Mouse (Mus musculus): ENCODE measurements at regions not wholly inside any gene's neighbourhood (a gene's known extent, or its start where the extent isn't known, plus 50 kb on each side); places are given as distances from the start of the nearest gene placed in this dataset.
A peak's percentile ranks its signal among the peaks of the same experiment; 100 is the strongest.

GRCm38 (mm10) chr15:27219126-27219738 lies 247.2 kb upstream of the Ank start:
- no peak overlapping the region for H3K4me3 ChIP-seq
- no peaks in the 10 kb centered on the region for H3K4me1 ChIP-seq
- H3K9ac ChIP-seq, result no peak overlapping the region
- no peak overlapping the region for H3K27ac ChIP-seq
- no peaks in the 10 kb centered on the region for H3K36me3 ChIP-seq
- H3K4me2 ChIP-seq, result no peak overlapping the region
- no peak for ATAC-seq (ENCODE audit: borderline replicate concordance, extremely low read depth, low FRiP score, low TSS enrichment)
- H3K27me3 ChIP-seq, result no peaks in the 10 kb centered on the region
- H3K9me3 ChIP-seq, result no peaks in the 10 kb centered on the region
- 91% methylated on average over 3 of the region's 3 CpGs for WGBS

- no peak overlapping the region for H3K4me3 ChIP-seq
- no peak overlapping the region for H3K27ac ChIP-seq
- no peak overlapping the region for H3K9ac ChIP-seq
- H3K27me3 ChIP-seq, result no peaks in the 10 kb centered on the region
- H3K4me1 ChIP-seq, result no peaks in the 10 kb centered on the region
- ATAC-seq (ENCODE audit: borderline replicate concordance, extremely low read depth, low FRiP score, low TSS enrichment), result no peak
- no peak overlapping the region for H3K4me2 ChIP-seq
- no peaks in the 10 kb centered on the region for H3K36me3 ChIP-seq
- no peaks in the 10 kb centered on the region for H3K9me3 ChIP-seq
- 67% methylated on average over 14 of the region's 14 CpGs for WGBS
Observed at GRCm38 (mm10) chr15:27223610-27224511, 242.6 kb upstream of the Ank start.

DNA sequence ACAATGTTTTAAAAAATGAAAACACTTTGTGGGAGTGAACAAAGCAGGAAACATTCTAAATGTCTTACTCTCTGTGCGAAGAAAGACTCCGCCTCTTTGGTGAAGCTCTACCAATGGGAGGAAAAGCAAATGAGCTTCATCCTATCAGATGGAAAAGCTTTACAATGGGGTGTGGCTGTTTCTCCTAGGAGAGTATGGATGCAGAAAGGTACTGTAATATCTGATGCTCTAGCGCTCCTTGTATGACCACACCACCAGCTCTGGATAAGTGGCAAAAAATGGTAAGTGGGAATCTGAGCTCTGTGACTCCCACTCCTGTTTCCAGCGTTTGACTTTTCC lies 242.0 kb upstream of the Ank start:
- Histone ChIP-seq H3K9ac (no peak overlapping the region), H3K4me1 (no peaks in the 10 kb centered on the region), H3K36me3 (no peaks in the 10 kb centered on the region), H3K27ac (no peak overlapping the region), H3K4me3 (no peak overlapping the region), H3K9me3 (no peaks in the 10 kb centered on the region), H3K27me3 (no peaks in the 10 kb centered on the region), H3K4me2 (no peak overlapping the region)
- ATAC-seq (ENCODE audit: borderline replicate concordance, extremely low read depth, low FRiP score, low TSS enrichment), result no peak
- 78% methylated on average over 4 of the region's 4 CpGs for WGBS

GRCm38 (mm10) chr15:27232804-27233203 lies 233.7 kb upstream of the Ank start:
- ATAC-seq (ENCODE audit: borderline replicate concordance, extremely low read depth, low FRiP score, low TSS enrichment), result no peak
- Histone ChIP-seq H3K4me3 (no peak overlapping the region), H3K4me1 (no peaks in the 10 kb centered on the region), H3K36me3 (no peaks in the 10 kb centered on the region), H3K27me3 (no peaks in the 10 kb centered on the region), H3K9ac (no peak overlapping the region), H3K27ac (no peak overlapping the region), H3K4me2 (no peak overlapping the region), H3K9me3 (no peaks in the 10 kb centered on the region)
- 69% methylated on average over 5 of the region's 5 CpGs for WGBS

DNA sequence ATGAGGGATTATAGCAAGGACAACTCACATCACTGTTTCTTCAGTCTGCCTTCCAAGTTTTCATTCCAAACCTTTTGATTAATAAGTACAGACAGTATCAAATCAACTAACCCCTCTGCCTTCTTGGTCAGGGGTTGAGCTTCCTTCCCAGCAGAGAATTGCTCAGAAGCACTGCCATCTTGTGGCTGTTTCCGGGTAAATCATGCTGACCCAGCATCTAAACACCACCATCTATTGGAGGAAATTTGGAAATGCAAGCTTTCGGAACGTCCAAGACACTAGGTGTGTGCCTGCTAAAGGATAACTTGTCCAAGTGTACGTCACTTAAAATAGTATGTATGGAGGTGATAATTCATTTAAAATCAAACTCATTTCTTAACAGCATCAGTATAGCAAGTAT lies 231.7 kb upstream of the Ank start:
- peak; percentile 39; the same call in 1 of the 2 replicates for ATAC-seq (ENCODE audit: borderline replicate concordance, extremely low read depth, low FRiP score, low TSS enrichment)
- 11% methylated on average over 4 of the region's 4 CpGs for WGBS
- Histone ChIP-seq H3K4me1 (peaks cover 7% of the 10 kb centered on the region; the same call in 1 of the 2 replicates), H3K9ac (no peak overlapping the region), H3K4me2 (no peak overlapping the region), H3K4me3 (no peak overlapping the region), H3K36me3 (no peaks in the 10 kb centered on the region), H3K9me3 (no peaks in the 10 kb centered on the region), H3K27me3 (no peaks in the 10 kb centered on the region), H3K27ac (no peak overlapping the region)

- WGBS, result 21% methylated on average over 1 of the region's 1 CpGs
- Histone ChIP-seq H3K4me1 (peaks cover 8% of the 10 kb centered on the region; the same call in 1 of the 2 replicates), H3K27ac (0 out of 2 replicates have a peak overlapping the region, but pooled peaks have one; percentile 34), H3K9me3 (no peaks in the 10 kb centered on the region), H3K4me2 (no peak overlapping the region), H3K9ac (no peak overlapping the region), H3K4me3 (no peak overlapping the region), H3K36me3 (no peaks in the 10 kb centered on the region), H3K27me3 (no peaks in the 10 kb centered on the region)
- ATAC-seq (ENCODE audit: borderline replicate concordance, extremely low read depth, low FRiP score, low TSS enrichment), result peak; percentile 49; the same call in 1 of the 2 replicates
Observed at GRCm38 (mm10) chr15:27238301-27238700, 228.2 kb upstream of the Ank start.

- Histone ChIP-seq H3K27me3 (no peaks in the 10 kb centered on the region), H3K36me3 (no peaks in the 10 kb centered on the region), H3K4me3 (no peak overlapping the region), H3K9me3 (no peaks in the 10 kb centered on the region), H3K9ac (no peak overlapping the region), H3K4me2 (no peak overlapping the region), H3K27ac (no peak overlapping the region), H3K4me1 (0 out of 2 replicates have a peak, but pooled peaks cover 4% of the 10 kb centered on the region)
- 5% methylated on average over 3 of the region's 3 CpGs for whole genome bisulfite sequencing
- peak; percentile 49; the same call in 1 of the 2 replicates for ATAC-seq (ENCODE audit: borderline replicate concordance, extremely low read depth, low FRiP score, low TSS enrichment)
Observed at GRCm38 (mm10) chr15:27246302-27246701, 220.2 kb upstream of the Ank start.

GRCm38 (mm10) chr15:27258984-27259853 lies 207.3 kb upstream of the Ank start:
- H3K4me3 ChIP-seq, result no peak overlapping the region
- no peak for ATAC-seq (ENCODE audit: borderline replicate concordance, extremely low read depth, low FRiP score, low TSS enrichment)
- no peaks in the 10 kb centered on the region for H3K9me3 ChIP-seq
- no peaks in the 10 kb centered on the region for H3K36me3 ChIP-seq
- H3K27me3 ChIP-seq, result no peaks in the 10 kb centered on the region
- no peaks in the 10 kb centered on the region for H3K4me1 ChIP-seq
- H3K27ac ChIP-seq, result no peak overlapping the region
- H3K9ac ChIP-seq, result no peak overlapping the region
- H3K4me2 ChIP-seq, result no peak overlapping the region
- WGBS, result 28% methylated on average over 6 of the region's 6 CpGs

DNA sequence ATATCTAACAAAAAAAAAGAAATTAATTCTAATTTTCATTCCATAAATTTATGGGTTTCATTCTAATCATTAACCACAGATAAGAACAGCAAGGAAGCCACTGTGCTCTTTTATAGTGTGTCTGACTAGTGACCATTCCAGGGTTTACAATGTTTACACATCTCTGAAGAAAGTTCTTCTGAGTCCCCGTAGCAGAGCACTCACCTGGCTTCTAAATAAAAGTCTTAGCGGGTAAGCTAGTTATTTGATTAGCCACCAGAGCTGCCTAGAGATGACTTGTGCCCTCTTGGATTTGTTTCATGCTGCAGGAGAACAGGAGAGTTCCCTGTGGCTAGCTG lies 206.7 kb upstream of the Ank start:
- no peak for ATAC-seq (ENCODE audit: borderline replicate concordance, extremely low read depth, low FRiP score, low TSS enrichment)
- H3K4me3 ChIP-seq, result no peak overlapping the region
- 31% methylated on average over 2 of the region's 2 CpGs for WGBS

GRCm38 (mm10) chr15:27270203-27270602 lies 196.3 kb upstream of the Ank start:
- WGBS, result 57% methylated on average over 2 of the region's 2 CpGs
- Histone ChIP-seq H3K27me3 (no peaks in the 10 kb centered on the region), H3K4me1 (no peaks in the 10 kb centered on the region), H3K36me3 (no peaks in the 10 kb centered on the region), H3K27ac (no peak overlapping the region), H3K9me3 (no peaks in the 10 kb centered on the region), H3K4me3 (no peak overlapping the region), H3K4me2 (no peak overlapping the region), H3K9ac (no peak overlapping the region)
- ATAC-seq (ENCODE audit: borderline replicate concordance, extremely low read depth, low FRiP score, low TSS enrichment), result no peak

More for the DNA sequence above, 206.7 kb upstream of the Ank start:
- H3K9ac ChIP-seq, result no peak overlapping the region
- no peak overlapping the region for H3K4me2 ChIP-seq
- no peaks in the 10 kb centered on the region for H3K27me3 ChIP-seq
- no peaks in the 10 kb centered on the region for H3K4me1 ChIP-seq
- H3K27ac ChIP-seq, result no peak overlapping the region
- H3K36me3 ChIP-seq, result no peaks in the 10 kb centered on the region
- no peaks in the 10 kb centered on the region for H3K9me3 ChIP-seq

- Histone ChIP-seq H3K4me1 (no peaks in the 10 kb centered on the region), H3K9ac (no peak overlapping the region), H3K4me2 (no peak overlapping the region), H3K36me3 (no peaks in the 10 kb centered on the region), H3K27me3 (no peaks in the 10 kb centered on the region), H3K4me3 (no peak overlapping the region), H3K27ac (no peak overlapping the region), H3K9me3 (no peaks in the 10 kb centered on the region)
- 89% methylated on average over 1 of the region's 1 CpGs for WGBS
- ATAC-seq (ENCODE audit: borderline replicate concordance, extremely low read depth, low FRiP score, low TSS enrichment), result no peak
Observed at GRCm38 (mm10) chr15:27282279-27282678, 184.2 kb upstream of the Ank start.

- 71% methylated on average over 4 of the region's 4 CpGs for WGBS
- H3K27ac ChIP-seq, result no peak overlapping the region
- no peaks in the 10 kb centered on the region for H3K27me3 ChIP-seq
- H3K4me3 ChIP-seq, result no peak overlapping the region
- H3K9ac ChIP-seq, result no peak overlapping the region
- no peak for ATAC-seq (ENCODE audit: borderline replicate concordance, extremely low read depth, low FRiP score, low TSS enrichment)
- H3K36me3 ChIP-seq, result no peaks in the 10 kb centered on the region
- H3K4me1 ChIP-seq, result no peaks in the 10 kb centered on the region
- no peaks in the 10 kb centered on the region for H3K9me3 ChIP-seq
- H3K4me2 ChIP-seq, result no peak overlapping the region
Observed at GRCm38 (mm10) chr15:27303856-27304255, 162.6 kb upstream of the Ank start.
